Mouse (Mus musculus) left cerebral cortex, adult 2 months (tissue): Measurements from ENCODE around the gene Samd13. TPM values are rescaled to one million over a fixed set of nuclear protein-coding genes. Genes with fewer than 3 reads are reported as not detected.

Experiments
- DNase-seq, 2 experiments: peaks; one replicate each; pipeline ENCODE4 v3.0.0; 2021 to 2022; ENCODE audit warnings: low spot score in 2 of 2, mixed read lengths in 1 of 2; ENCODE audit errors: extremely low spot score in 1 of 2
- H3K27ac ChIP-seq: fragments of 200-600 bp; 2 replicates; pipeline ENCODE4 v1.8.1; 2022
- H3K4me3 ChIP-seq: fragments of 200-600 bp; 2 replicates; pipeline ENCODE4 v1.8.1; 2022
- CTCF ChIP-seq: fragments of 200-600 bp; IDR thresholded peaks from 2 replicates; pipeline ENCODE4 v1.8.1; 2022; ENCODE audit warnings: antibody characterized with exemption, mild to moderate bottlenecking, moderate library complexity
- intact Hi-C: fragments of 180-260 bp; cut with DNase I; formaldehyde crosslinking; loops from one replicate; pipeline ENCODE4 v1.15.1; 2025
- total RNA-seq, 2 experiments: library from RNA; stranded (reverse); gene quantifications; 2 replicates each; pipeline ENCODE4 v1.2.3; 2021

Gene Samd13
- total RNA-seq, 2 experiments from 2014 or later = 0.28 to 0.45 TPM

DNA sequence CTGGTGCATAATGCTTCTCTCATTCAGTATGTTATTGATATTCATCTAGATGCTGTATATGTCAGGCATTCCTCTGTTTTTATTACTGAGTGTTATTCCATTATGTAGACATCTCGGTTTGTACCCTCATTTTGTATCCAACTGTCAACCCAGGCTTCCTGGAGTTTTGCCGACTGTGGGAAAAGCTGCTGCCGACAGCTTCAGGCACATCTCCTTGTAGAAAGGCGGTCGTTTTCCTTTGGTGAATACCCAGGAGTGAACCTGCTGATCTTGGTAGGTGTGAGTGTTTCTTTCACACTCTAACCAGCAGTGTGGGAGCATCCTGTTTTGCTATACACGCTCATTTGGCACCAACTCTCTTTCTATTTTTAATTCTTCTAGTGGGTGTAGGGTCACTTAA lies 24.4 kb downstream of the Samd13 start:
- no peak for DNase-seq
- H3K4me3 ChIP-seq = no peak overlapping the region
- TF ChIP-seq CTCF = no peak
- no peak overlapping the region for H3K27ac ChIP-seq
- intact Hi-C loops = no loop called here

GRCm38 (mm10) chr3:146659321-146659720 lies 26.1 kb downstream of the Samd13 start:
- DNase-seq = no peak
- H3K4me3 ChIP-seq = no peak overlapping the region

GRCm38 (mm10) chr3:146658061-146658639 lies 27.2 kb downstream of the Samd13 start:
- no peak for DNase-seq
- no peak overlapping the region for H3K27ac ChIP-seq
- TF ChIP-seq CTCF = no peak
- H3K4me3 ChIP-seq = no peak overlapping the region
- intact Hi-C loops = no loop called here

More at GRCm38 (mm10) chr3:146659321-146659720, 26.1 kb downstream of the Samd13 start:
- no peak for TF ChIP-seq CTCF
- intact Hi-C loops = no loop called here
- no peak overlapping the region for H3K27ac ChIP-seq

DNA sequence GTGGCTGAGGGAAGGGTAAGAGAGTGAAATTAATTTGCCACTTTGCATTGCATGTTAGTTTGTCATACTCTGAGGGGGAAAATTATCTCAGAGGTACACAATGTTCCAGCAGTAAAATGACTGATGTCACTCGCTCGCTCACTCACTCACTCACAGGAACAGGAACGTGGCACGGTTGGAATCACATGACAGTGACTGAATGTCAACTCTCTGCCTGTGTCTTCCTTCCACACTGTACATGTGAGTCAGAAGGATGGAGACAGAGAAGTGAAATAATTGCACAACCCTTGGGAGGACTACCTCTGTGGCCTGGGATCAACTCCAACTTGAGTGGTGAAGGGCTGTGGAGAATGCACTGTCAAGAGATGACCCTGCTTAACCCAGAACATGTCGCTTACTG lies 28.0 kb downstream of the Samd13 start:
- no peak overlapping the region for H3K27ac ChIP-seq
- TF ChIP-seq CTCF = no peak
- H3K4me3 ChIP-seq = no peak overlapping the region
- intact Hi-C loops = no loop called here
- no peak for DNase-seq

DNA sequence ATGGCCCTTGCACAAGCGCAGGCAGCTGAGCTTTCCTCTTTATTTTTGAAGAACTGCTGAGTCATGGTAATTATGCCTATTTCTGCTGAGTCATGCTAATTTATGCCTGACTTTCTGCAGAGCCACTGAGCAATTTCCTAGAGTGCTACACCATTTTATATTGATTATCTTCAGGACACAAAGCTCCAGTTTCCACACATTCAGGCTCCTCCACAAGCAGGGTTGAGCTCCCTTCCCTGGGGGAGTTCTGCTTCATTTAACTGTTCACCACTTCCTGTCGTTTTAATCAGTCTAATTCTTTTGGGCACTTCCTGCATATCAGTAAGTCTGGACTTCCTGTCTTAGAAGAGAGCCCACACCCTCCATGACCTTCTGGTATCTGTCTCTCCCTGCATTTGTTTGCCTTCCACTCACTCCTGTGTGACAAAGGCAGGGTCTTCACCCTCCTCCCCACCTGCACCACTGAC lies 30.2 kb downstream of the Samd13 start:
- no peak for TF ChIP-seq CTCF
- Histone ChIP-seq H3K4me3 (no peak overlapping the region), H3K27ac (no peak overlapping the region)
- intact Hi-C loops = no loop called here
- DNase-seq = no peak

GRCm38 (mm10) chr3:146653692-146654091 lies 31.7 kb downstream of the Samd13 start:
- no peak for DNase-seq
- no peak for TF ChIP-seq CTCF
- no peak overlapping the region for H3K27ac ChIP-seq

DNA sequence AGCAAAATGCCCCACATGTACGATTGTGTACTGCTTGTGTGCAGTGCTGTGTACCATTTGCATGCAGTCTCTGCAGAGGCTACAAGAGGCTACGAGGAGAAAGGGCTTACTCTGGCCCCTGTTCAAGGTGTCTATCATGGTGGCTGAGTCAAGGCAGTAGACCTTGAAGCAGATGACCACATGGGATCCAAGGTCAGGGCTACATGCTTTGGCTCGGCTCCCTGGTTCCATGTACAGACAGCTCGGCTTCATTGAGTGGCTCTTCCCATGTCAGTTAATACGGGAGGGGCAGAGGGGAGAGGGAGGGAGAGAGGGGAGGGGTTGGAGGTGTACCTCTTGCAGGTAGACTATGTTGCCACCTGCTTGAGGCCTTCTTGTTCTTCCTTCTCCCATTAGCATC lies 33.0 kb downstream of the Samd13 start:
- DNase-seq = no peak
- intact Hi-C loops = no loop called here
- Histone ChIP-seq H3K4me3 (no peak overlapping the region), H3K27ac (no peak overlapping the region)
- no peak for TF ChIP-seq CTCF

More at GRCm38 (mm10) chr3:146653692-146654091, 31.7 kb downstream of the Samd13 start:
- intact Hi-C loops = no loop called here
- H3K4me3 ChIP-seq = no peak overlapping the region

DNA sequence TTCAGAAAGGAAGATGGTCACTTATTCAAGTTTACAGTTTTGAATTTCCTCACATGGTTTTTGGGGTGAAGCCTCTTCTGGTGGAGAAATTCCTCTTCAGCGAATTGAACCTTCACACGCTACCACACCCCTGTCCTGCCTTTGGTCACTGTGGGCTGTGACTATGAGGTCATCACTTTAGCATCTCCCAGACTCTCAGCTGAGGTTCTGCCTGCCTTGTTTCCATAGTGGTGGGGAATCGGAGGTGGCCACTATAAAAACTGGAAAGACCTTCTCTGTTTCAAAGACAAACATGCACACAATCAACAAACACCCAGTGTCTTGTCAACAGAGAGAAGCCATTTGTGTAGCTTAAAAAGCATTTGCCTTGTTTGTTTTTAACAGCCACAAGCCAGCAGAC lies 34.2 kb downstream of the Samd13 start, which contains the start of gene 4930503B20Rik:
Gene 4930503B20Rik (minus strand): TSS at position 101 of the 400 bp plus-strand sequence.
- Histone ChIP-seq H3K27ac (no peak within 1 kb of the TSS), H3K4me3 (no peak within 1 kb of the TSS)
- intact Hi-C loops = no loop called here
- no peak for DNase-seq
- TF ChIP-seq CTCF = no peak

DNA sequence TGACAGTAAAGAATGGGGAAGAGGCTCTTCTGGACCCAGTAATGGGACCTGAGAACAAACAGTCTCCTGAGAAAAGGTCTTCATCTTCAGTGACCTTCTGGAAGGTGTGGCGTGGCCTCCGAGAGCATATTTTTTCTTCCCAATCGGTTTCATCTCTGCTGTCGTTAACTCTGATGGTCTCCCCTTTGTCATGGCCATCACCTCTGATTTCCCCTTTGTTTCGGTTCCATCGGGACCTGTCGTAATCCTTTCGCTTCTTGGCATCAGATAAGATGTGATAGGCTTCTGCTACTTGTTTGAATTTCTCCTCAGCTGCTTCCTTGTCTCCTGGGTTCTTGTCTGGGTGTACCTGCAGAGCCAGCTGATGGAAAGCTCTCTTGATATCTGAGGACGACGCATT lies 34.7 kb downstream of the Samd13 start:
- Histone ChIP-seq H3K4me3 (no peak overlapping the region), H3K27ac (no peak overlapping the region)
- DNase-seq = no peak
- no peak for TF ChIP-seq CTCF
- intact Hi-C loops = no loop called here

- intact Hi-C loops = no loop called here
- H3K27ac ChIP-seq = no peak overlapping the region
- H3K4me3 ChIP-seq = no peak overlapping the region
- no peak for TF ChIP-seq CTCF
- no peak for DNase-seq
Observed at GRCm38 (mm10) chr3:146649311-146649894, 36.0 kb downstream of the Samd13 start.

- no peak for TF ChIP-seq CTCF
- Histone ChIP-seq H3K27ac (no peak overlapping the region), H3K4me3 (no peak overlapping the region)
- intact Hi-C loops = loop anchor here (1.0 kb wide), 1 partner anchor 31 kb away; no protein-coding TSS in a partner anchor
- DNase-seq = no peak
Observed at GRCm38 (mm10) chr3:146641818-146642427, 43.5 kb downstream of the Samd13 start.

GRCm38 (mm10) chr3:146632506-146632905 lies 52.9 kb downstream of the Samd13 start:
- intact Hi-C loops = no loop called here
- DNase-seq = no peak
- no peak for TF ChIP-seq CTCF

More at GRCm38 (mm10) chr3:146632506-146632905, 52.9 kb downstream of the Samd13 start:
- Histone ChIP-seq H3K4me3 (no peak overlapping the region), H3K27ac (no peak overlapping the region)
